Mouse (Mus musculus): ENCODE results near the gene Grb10.

Grb10 gene

DNA sequence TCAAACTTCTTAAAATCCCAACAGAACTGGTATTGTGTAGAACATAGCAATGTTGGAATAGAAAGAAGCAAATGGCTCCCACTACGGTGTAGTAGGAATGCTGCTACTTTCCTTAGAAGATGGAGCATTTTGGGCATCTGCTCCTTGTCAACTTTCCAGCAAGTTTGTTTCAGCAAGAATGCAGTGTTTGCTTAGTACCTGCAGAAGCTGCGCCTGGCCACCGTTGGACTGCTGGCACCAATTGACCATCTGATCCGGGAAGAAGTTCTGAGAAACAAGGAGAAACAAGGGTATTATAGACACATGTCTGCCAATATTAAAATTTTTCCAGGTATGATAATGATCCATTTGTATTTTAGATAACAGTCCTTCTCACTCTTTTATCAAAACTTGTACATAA is 92.7 kb downstream of the Grb10 start:
- no peak for DNase-seq (ENCODE audit: low spot score in 2 of 2)

DNA sequence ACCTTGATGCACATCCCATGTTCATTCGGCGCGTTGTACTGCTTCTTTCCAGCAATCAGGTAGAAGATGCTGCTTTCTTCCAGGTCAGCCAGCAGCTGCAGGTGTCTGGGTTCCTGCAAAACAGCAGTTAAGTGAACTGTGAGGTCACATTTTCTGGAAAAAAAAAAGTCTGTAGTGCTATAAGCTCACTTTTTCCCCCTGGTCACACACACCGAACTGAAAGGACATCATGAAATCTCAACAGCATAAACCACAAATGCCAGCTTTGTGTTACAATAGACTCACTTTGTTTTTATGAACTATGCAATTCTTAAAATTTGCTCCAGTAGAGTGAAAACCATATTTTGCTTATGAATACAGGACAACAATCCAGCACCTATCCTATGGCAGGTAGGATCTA is 93.7 kb downstream of the Grb10 start:
- DNase-seq (ENCODE audit: low spot score in 2 of 2): no peak

DNA sequence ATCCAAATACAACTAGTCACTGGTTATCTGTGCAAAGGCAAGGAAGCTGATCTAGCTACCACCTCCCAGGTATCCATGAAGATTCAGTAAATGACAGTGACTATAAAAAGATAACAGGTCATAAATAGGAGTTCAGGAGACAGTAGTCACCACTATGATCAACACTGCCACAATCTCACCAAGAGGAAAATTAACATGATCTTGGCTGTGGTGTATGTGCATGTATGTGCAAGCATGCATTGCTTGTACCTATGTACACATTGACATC is 94.5 kb downstream of the Grb10 start:
- no peak for DNase-seq (ENCODE audit: low spot score in 2 of 2)

GRCm38 (mm10) chr11:11943240-11944081 is 95.0 kb downstream of the Grb10 start:
- no peak for DNase-seq (ENCODE audit: low spot score in 2 of 2)

DNA sequence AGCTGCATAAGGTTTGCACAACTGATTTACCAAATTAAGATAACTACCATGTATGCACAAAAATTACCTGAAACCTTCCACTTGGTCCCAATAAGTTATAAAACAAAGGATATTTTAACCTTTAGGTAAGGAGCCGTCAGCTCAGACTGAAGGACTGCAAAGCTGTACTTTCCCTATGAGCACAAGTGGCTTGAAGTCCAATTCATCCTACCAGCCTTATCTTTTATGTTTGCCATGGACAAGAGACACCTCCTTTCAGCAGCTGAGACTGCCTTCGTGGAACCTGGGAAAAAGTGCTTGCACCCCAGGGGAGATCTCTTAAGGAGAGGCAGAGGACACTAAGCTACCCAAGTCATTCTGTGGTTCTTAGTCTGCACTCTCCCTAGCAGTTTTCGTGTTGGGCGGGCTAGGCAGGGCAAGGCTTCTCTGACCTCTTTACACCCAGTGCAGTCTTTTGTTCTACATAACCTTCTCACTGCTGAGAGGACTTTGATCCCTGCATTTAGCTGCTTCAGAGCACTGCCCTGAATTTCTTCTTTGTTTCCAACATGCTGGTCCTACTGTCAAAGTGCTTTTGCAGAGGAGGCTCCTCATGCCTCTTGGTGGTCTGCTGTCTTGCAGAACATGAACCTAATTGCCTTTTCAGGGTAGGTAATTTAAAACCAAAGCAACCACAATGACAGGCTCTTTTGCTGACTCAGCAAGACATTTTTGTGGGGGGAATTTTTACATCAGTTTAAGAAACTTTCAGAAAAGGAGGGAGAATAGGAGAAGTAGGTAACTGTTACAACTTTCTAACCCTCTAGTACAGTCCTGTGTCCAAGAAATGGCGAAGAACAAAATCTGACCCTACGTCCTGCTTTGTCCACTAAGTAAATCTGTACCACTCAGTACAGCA is 95.9 kb downstream of the Grb10 start:
- DNase-seq (ENCODE audit: low spot score in 2 of 2): no peak

DNA sequence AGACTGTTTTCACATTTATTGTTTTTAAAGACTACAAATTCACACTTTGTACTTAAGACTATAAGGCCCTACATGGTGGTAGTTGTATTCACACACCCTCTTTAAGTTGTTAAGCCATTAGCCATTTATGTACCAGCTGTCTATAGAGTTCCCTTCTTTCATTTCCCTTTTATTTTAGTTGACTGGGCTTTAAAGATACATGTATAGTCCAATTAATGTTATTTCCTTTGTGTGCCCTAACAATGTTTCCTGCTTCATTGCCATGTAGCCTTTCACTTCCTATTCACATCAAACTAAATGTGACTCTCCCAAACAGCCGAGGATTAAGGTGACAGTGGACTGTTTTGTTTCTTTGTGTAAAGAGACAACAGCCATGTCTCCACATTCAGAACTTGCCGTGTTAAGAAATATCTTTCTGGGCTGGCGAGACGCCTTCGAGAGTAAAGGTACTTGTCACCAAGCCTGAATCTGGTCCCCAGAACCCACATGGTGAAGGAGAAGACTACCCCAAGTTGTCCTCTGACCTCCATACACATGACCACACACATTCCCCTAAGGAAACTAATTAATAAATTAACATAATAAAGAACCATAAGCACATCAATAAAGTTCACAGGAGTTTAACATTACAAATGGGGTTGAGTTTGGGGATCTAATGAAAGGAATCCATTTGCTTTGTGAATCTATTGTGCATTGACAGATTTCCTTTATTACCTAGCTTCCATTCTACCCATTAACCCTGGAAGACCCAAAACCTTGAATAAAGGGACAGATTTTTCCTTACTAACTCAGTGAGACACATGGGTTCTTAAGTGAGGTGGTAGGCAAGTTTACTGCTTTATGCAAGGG is 97.4 kb downstream of the Grb10 start:
- DNase-seq (ENCODE audit: low spot score in 2 of 2): no peak

DNA sequence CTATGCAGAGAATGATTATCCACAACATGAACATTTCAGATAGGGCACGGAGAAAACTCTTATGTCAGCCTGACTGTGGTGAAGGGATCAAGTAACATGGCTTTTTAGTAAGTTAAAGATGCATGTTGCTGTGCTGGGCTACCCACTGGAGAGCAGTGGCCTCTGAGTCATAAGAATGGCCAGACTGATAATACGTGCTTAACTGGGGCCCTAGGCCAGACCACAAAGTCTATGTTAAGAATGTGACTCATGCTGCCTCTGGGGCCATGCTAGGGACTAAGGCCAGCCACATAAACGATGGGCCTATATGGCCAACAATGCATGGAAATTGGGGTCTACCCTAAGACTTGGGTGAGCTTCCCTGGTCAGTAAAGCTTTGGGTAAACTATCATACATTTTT is 98.9 kb downstream of the Grb10 start:
- no peak for DNase-seq (ENCODE audit: low spot score in 2 of 2)

- DNase-seq (ENCODE audit: low spot score in 2 of 2): no peak
Observed at GRCm38 (mm10) chr11:11938591-11938990, 99.9 kb downstream of the Grb10 start.

DNA sequence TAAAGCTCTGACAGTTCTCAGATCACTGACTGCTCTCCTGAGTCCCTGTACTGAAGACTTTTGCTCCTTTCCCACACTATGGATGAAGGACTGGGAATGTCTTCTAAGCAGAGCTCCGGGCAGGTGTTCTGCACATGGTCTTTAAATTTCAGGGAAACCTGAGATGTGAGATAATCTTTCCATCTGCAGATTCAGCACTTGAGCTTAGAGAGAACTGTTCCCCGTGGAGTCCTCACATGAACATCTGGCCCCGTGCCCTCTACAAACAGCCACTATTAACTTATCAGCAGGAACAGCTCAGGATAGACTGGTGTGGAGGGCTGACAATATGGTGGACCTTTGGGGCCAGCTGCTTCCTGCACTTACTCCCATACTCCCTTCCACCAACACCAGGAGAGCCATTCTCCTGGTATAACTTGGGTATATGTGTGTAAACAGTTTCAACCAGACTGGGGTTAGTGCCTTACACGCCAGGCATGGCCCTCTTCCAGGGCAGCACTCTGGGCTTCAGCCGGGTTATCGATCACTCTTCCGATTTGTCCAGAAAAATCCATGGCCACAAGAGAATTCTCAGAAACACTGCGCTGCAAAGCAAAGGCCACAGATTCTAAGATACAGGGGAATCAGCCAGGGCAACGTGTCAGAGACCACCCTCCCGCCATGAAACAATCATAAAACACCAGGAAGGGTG is 101.0 kb downstream of the Grb10 start:
- DNase-seq (ENCODE audit: low spot score in 2 of 2): no peak

- DNase-seq (ENCODE audit: low spot score in 2 of 2): no peak
Observed at GRCm38 (mm10) chr11:11934808-11935207, 103.7 kb downstream of the Grb10 start.

DNA sequence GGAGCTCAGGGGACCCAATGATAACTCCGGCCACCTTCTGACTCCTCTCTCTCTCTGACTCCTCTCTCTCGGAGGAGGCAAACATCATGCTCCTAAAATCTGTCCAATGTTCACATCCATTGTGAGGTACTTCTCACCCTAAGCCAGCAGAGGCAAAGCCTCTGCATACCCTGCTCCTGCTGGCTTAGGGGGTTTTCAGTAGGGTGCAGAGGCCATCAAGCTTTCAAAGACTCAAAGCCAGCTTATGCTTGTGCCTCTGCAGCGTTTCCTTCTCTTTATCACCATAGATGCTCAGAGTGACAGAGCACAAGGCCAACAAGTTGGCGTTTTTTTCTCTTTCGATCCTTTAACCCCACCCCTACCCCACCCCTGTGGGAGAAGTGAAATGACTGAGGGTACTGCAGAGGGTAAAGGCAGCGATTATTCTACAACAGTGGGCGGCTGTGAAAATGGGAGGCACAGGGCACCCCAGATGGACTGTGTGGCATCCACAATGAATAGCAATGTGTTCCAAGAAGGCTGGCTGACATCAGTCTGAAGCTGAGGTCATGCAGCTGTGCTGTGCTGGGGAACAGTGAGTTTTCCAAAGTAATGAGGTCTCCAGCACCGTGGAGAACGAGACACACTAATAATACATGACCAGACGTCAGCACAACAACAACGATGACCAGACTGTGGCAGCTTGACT is 106.2 kb downstream of the Grb10 start:
- DNase-seq (ENCODE audit: low spot score in 2 of 2): no peak

- no peak for DNase-seq (ENCODE audit: low spot score in 2 of 2)
Observed at GRCm38 (mm10) chr11:11931688-11932087, 106.8 kb downstream of the Grb10 start.

DNA sequence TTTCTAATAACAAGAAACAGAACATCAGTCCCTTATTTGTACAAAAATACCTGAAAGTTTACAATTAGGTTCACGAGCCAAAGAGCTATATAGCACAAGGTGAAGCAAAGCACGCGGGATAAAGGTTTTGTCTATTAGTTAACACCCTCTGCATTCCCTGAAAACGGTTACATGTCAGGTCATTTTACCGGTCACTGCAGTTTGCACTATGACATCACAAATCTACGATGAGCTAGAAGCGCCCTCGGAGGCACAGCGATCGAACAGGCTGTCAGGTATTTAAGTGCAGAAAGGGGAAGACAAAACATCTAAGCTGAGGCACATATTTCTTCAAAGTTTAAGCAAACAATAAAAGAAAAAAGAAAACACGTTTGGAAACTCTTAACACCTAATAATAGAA is 108.0 kb downstream of the Grb10 start:
- DNase-seq (ENCODE audit: low spot score in 2 of 2): no peak

DNA sequence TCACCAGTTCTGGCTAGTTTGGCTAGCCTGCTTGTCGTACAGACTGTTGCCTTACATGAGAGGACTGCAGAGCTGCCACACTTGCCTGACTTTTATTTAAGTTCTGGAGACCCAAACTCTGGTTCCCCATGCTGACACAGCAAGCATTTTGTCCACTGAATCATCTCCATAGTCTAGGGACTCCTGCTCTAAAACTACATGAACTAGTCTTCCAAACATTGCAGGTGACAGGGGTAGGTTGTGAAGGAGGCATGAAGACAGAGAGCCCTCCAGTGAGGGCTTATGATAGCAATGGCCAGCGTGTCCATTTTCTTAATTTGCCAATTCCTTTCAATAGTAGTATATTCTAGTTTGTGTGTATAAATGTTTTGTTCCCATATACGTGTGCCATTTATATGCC is 109.4 kb downstream of the Grb10 start:
- no peak for DNase-seq (ENCODE audit: low spot score in 2 of 2)

DNA sequence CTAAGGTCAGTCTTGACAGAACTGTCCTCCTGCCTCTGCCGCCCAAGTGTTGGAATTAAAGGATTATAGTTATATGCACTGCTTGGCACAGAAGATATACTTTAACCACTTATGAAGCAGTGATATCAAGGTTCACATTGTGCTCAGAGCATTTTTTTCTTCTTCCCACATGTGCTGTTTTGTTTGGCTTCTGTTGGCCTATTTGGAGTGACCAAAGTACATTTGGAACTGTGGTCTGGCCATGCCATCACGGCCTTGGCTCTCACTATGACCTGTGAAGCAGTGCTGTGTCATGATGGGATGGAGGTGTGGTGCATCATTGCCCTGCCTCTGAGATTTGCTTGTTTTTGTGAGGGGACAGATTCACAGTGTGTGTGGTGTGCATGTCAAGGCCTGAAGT is 109.9 kb downstream of the Grb10 start:
- DNase-seq (ENCODE audit: low spot score in 2 of 2): no peak

- no peak for DNase-seq (ENCODE audit: low spot score in 2 of 2)
Observed at GRCm38 (mm10) chr11:11923900-11924299, 114.6 kb downstream of the Grb10 start.

DNA sequence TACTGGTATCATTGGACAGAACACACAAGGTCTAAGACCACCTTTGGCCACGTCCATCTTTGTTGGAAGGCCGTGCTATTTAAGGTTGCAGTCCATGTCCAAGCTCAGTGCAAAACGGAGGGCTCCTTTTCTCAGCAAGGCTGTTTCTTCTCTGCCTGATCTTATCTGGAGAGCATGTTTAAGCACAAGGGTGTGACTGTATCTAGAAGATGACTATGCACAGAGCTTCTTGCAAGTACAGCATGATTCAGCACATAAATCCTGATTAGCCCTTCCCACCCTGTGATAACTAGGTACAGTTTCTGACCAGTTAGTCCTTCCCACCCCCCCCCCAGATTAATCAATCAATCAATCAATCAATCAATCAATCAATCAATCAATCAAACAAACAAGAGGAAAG is 115.1 kb downstream of the Grb10 start:
- DNase-seq (ENCODE audit: low spot score in 2 of 2): no peak

DNA sequence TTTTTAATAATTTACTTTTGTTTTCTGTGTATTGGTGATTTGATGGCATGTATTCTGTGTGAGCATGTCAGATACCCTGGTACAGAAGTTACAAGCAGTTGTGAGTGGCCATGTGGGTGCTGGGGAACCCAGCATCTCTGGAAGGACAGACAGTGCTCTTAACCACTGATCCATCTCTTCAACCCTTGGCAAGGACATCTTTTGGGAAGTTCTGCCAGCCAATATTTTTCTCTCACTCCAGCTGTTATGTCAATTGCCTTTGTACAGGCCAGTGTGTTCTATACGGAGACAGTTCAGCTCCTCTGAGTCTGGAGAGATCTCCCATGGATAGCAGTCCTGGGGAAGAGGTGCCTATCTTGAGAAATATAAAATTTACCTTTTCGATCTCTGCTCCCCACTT is 116.4 kb downstream of the Grb10 start:
- no peak for DNase-seq (ENCODE audit: low spot score in 2 of 2)

GRCm38 (mm10) chr11:11907703-11908413 is 130.6 kb downstream of the Grb10 start:
- DNase-seq (ENCODE audit: low spot score in 2 of 2): no peak

- no peak for DNase-seq (ENCODE audit: low spot score in 2 of 2)
Observed at GRCm38 (mm10) chr11:11905518-11905917, 133.0 kb downstream of the Grb10 start.
